Mouse (Mus musculus) thymus, adult 2 months (tissue): ENCODE data around the gene Timm8a2. TPM values are rescaled to one million over a fixed set of nuclear protein-coding genes. Genes with fewer than 3 reads are reported as not detected.

Source experiments
- DNase-seq: peaks from one replicate; pipeline ENCODE4 v3.0.0; 2021
- H3K27ac ChIP-seq: fragments of 200-500 bp; 2 replicates; pipeline ENCODE4 v1.5.1; 2012; ENCODE audit warnings: low read length, control low read depth; ENCODE audit not compliant: control insufficient read depth, insufficient read depth
- H3K27me3 ChIP-seq: fragments of 200-500 bp; 2 replicates; pipeline ENCODE4 v1.6.1; 2012; ENCODE audit warnings: mild to moderate bottlenecking, low read length, moderate library complexity, mixed read lengths; ENCODE audit not compliant: control insufficient read depth, insufficient read depth
- H3K36me3 ChIP-seq: fragments of 200-500 bp; 2 replicates; pipeline ENCODE4 v1.6.1; 2012; ENCODE audit warnings: mild to moderate bottlenecking, low read length, moderate library complexity; ENCODE audit not compliant: control insufficient read depth, insufficient read depth
- H3K4me1 ChIP-seq: fragments of 200-500 bp; replicated peaks from 2 replicates; pipeline ENCODE4 v1.6.1; 2012; ENCODE audit warnings: low read length; ENCODE audit not compliant: control insufficient read depth, insufficient read depth
- H3K4me3 ChIP-seq: fragments of 200-500 bp; 2 replicates; pipeline ENCODE4 v1.5.1; 2012; ENCODE audit warnings: mild to moderate bottlenecking, low read length, control low read depth, moderate library complexity; ENCODE audit not compliant: control insufficient read depth, insufficient read depth
- CTCF ChIP-seq: fragments of 200-500 bp; IDR thresholded peaks from 2 replicates; pipeline ENCODE4 v1.5.1; 2012; ENCODE audit warnings: mild to moderate bottlenecking, control low read depth, low read length, moderate library complexity, borderline replicate concordance; ENCODE audit not compliant: control insufficient read depth, poor library complexity, insufficient read depth; ENCODE audit errors: extremely low read depth
- POLR2A ChIP-seq: fragments of 200-500 bp; IDR thresholded peaks from 2 replicates; pipeline ENCODE4 v1.6.1; 2012; ENCODE audit warnings: mild to moderate bottlenecking, low read length, control low read depth, moderate library complexity; ENCODE audit not compliant: control insufficient read depth, poor library complexity, insufficient read depth; ENCODE audit errors: extremely low read depth
- WGBS: fragments of 180-500 bp; shearing (Covaris S2); methylation state at CpG from one replicate; pipeline ENCODE4 v1.1.7; 2018; 5-methylcytosine and 5-hydroxymethylcytosine counted together
- polyA plus RNA-seq: library from polyadenylated mRNA; depleted of rRNA; stranded (reverse); fragments of >200 nt; gene quantifications from 2 replicates; pipeline ENCODE4 v1.2.3, GENCODE M21; 2012

The Timm8a2 gene
- polyA plus RNA-seq, 1 experiment: 0.38 TPM

DNA sequence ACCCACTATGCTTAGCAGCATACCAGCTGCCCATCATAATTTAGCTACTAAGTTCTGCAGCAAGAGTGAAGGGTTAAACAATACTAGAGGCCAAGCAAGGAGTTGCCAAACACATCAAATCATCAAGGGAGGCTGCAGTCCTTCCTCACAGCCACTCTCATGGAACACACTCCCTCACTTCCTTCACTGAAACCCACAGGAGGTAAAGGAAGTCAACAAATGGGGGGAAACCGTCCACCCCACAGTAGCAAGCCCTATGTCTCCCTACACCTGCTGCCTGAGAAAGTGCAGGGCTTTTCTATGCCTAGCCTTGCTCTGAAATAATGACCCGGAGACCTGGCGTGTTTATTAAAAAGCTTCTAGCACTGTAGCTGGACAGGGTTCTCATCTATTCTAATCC lies 35.5 kb downstream of the Timm8a2 start:
- Histone ChIP-seq H3K4me1 (peaks cover 48% of the 10 kb centered on the region), H3K36me3 (no peaks in the 10 kb centered on the region), H3K27ac (no peak overlapping the region), H3K27me3 (no peaks in the 10 kb centered on the region), H3K4me3 (no peak overlapping the region)
- TF ChIP-seq POLR2A: no peak
- no peak for TF ChIP-seq CTCF
- 15% methylated on average over 3 of the region's 3 CpGs for WGBS
- no peak for DNase-seq

DNA sequence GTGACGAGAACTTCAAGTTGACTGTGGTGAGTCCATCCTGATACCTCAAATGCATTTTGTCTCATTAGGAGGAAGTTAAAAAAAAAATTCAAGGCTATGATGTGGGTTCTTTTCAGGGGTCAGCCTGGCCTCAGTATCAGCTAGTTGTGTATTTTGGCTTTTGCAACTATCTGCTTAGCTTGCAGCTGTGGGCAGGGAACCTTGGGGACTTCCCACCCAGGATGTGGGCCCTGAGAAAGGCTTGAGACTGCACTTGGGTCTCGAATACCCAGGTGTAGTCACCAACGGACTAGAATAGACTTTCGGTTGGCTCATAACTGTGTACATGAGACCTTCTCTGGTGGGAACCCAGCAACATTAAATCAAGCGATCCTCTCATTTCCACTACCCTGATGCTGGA lies 38.9 kb downstream of the Timm8a2 start:
- TF ChIP-seq POLR2A (no peak), CTCF (no peak)
- H3K27me3 ChIP-seq: no peaks in the 10 kb centered on the region
- 21% methylated on average over 5 of the region's 5 CpGs for WGBS
- peaks cover 22% of the 10 kb centered on the region for H3K4me1 ChIP-seq
- peak overlapping the region; percentile 17; the same call in 1 of the 2 replicates for H3K27ac ChIP-seq
- no peaks in the 10 kb centered on the region for H3K36me3 ChIP-seq
- H3K4me3 ChIP-seq: no peak overlapping the region
- no peak for DNase-seq

DNA sequence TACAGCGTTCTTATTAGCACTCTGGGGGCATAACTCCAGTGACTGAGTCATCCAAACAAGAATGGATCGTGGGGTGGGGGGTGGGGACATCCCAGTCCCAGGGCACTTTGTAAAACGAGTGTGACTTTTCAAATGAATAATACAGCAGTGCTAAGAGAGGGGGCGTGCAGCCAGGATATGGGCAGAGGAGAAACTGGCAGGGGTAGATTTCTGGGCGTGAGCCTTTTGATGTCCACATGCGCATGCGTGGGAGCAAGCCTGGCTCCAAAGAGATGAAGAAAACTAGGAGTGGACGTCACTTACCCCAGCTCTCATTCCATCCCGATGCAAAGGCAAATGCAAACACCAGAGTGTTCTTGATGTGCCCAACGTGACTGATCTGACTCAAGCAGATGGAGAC lies 39.9 kb downstream of the Timm8a2 start:
- Histone ChIP-seq H3K27me3 (no peaks in the 10 kb centered on the region), H3K27ac (no peak overlapping the region)
- TF ChIP-seq POLR2A (no peak), CTCF (no peak)

DNA sequence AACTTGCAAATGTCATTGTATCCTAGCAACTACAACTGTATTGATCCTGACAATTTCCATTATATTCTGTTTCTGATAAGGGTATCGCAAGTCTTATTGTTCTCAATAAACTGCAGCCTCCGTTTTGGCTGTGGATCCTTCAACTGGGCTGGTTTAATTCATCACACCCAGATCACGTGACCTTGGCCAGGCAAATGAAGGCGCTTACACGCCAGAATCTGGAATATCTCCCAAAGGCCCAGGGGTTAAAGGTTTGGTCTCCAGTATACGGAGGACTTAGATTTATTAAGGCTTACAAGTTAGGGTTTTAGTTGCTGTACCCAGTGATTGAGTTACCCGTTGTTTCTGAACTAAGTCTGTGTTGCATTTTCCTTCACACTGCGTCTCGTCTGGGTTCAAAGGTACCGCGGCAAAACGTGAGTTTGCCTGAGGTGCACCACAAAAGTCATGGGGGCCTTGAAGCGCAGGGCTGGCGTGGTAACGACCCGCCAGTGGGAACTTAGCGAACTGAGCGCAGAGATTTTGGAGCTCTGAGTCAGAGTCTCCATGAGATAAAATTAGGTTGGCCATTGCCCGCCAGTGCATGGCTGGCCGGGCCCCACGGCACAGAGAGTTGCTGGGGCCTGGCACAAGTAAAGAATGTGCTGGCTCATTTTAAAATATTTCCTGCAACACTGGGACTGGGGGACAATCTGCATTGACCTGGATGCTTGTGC lies 41.2 kb downstream of the Timm8a2 start:
- Histone ChIP-seq H3K36me3 (no peaks in the 10 kb centered on the region), H3K4me3 (no peak overlapping the region), H3K4me1 (peaks cover 14% of the 10 kb centered on the region), H3K27me3 (no peaks in the 10 kb centered on the region), H3K27ac (no peak overlapping the region)
- TF ChIP-seq CTCF (no peak), POLR2A (no peak)
- 83% methylated on average over 21 of the region's 21 CpGs for WGBS
- no peak for DNase-seq

More for the DNA sequence above, 39.9 kb downstream of the Timm8a2 start:
- no peaks in the 10 kb centered on the region for H3K36me3 ChIP-seq
- peaks cover 22% of the 10 kb centered on the region for H3K4me1 ChIP-seq
- WGBS: 79% methylated on average over 10 of the region's 10 CpGs
- no peak overlapping the region for H3K4me3 ChIP-seq
- DNase-seq: no peak

DNA sequence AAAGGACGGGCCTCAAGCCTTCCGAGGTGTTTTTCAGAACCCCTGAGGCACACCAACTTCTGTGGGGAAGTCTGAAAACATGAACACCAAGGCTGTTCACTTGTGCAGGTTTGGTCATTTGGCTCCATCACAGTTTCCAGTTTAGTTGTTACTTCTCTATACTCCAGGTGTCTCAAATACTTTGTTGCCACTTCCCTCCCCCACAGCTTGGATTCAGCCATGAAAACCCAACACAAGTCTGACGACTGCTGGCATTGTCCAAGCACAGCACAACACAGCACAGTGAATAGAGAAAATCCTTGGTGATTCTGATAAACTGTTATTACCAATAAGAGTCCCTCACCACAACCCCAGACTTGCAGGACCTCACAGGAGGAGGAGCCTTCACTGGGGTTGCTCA lies 42.5 kb downstream of the Timm8a2 start:
- no peak for DNase-seq
- WGBS: 85% methylated on average over 3 of the region's 3 CpGs
- no peaks in the 10 kb centered on the region for H3K27me3 ChIP-seq
- no peak overlapping the region for H3K27ac ChIP-seq
- no peak for TF ChIP-seq CTCF
- no peak for TF ChIP-seq POLR2A
- H3K36me3 ChIP-seq: no peaks in the 10 kb centered on the region
- H3K4me1 ChIP-seq: peaks cover 12% of the 10 kb centered on the region
- H3K4me3 ChIP-seq: no peak overlapping the region

DNA sequence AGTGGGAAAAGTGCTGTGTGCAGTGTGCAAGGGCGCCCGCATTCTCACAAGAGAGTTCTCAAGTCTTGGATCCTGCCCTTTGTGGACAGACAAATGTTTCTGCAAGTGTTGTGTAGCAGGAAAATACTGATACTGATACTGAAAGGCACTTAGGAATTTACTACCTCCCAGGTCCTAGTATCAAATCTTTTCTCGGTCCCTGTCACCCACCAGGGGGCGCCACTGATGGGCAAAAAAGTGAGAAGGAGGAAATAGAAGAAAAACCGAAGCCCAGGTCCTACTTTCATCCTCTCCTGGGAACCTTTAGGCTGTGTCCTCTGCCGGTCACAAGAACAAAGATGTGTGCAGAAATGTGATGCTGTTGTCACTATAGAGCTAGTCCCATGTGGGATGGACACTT lies 45.0 kb downstream of the Timm8a2 start:
- Histone ChIP-seq H3K4me1 (peaks cover 2% of the 10 kb centered on the region), H3K27ac (no peak overlapping the region), H3K4me3 (no peak overlapping the region), H3K36me3 (no peaks in the 10 kb centered on the region), H3K27me3 (no peaks in the 10 kb centered on the region)
- DNase-seq: peak; percentile 78
- TF ChIP-seq POLR2A (no peak), CTCF (no peak)
- WGBS: 47% methylated on average over 6 of the region's 6 CpGs
